Mouse (Mus musculus): ENCODE measurements around the gene Qdpr. TPM values are rescaled to one million over a fixed set of nuclear protein-coding genes. Genes with fewer than 3 reads are reported as not detected.

The Qdpr gene
- total and polyA plus RNA-seq, 3 experiments: 34.8 to 82.6 (median 79.0) TPM

GRCm38 (mm10) chr5:45481125-45481524, 31.1 kb upstream of the Qdpr start:
- in situ Hi-C loops (cut with MboI; ENCODE audit: low pct_ligation_motif_present, low pct_unique_long_range_greater_than_20kb, low sequenced_read_pairs) (no loop called here), dilution Hi-C loops (cut with MboI; ENCODE audit: extremely low pct_ligation_motif_present, extremely low pct_unique_long_range_greater_than_20kb, low sequenced_read_pairs) (no loop called here)
- TF ChIP-seq ZNF384 (IDR thresholded peaks at IDR 0.05; ENCODE audit: low read depth, low read length): no peak
- no peak for TF ChIP-seq TCF12 (IDR thresholded peaks at IDR 0.05; ENCODE audit: low read depth, low read length)
- no peak for TF ChIP-seq NRF1 (IDR thresholded peaks at IDR 0.05; ENCODE audit: low read depth, low read length)
- no peak for TF ChIP-seq UBTF (IDR thresholded peaks at IDR 0.05; ENCODE audit: low read depth, low read length)
- TF ChIP-seq JUND (conservative IDR thresholded peaks at IDR 0.05; ENCODE audit: low read depth, low read length): no peak
- TF ChIP-seq USF1 (IDR thresholded peaks at IDR 0.05; ENCODE audit: low read depth, low read length): no peak
- TF ChIP-seq PAX5 (IDR thresholded peaks at IDR 0.05; ENCODE audit: low read length): no peak
- no peak for TF ChIP-seq E2F4 (IDR thresholded peaks at IDR 0.05; ENCODE audit: insufficient replicate concordance, low read depth, low read length)
- no peak for TF ChIP-seq POLR2AphosphoS2 (IDR thresholded peaks at IDR 0.05; ENCODE audit: low read depth, low read length)
- no peak for TF ChIP-seq ZC3H11A (IDR thresholded peaks at IDR 0.05; ENCODE audit: low read depth, low read length)
- TF ChIP-seq MYC (IDR thresholded peaks at IDR 0.05; ENCODE audit: low read depth, low read length): no peak
- no peak for TF ChIP-seq JUN (IDR thresholded peaks at IDR 0.05; ENCODE audit: insufficient read depth, low read depth, low read length)
- TF ChIP-seq IRF4 (IDR thresholded peaks at IDR 0.05; ENCODE audit: low read depth, low read length): no peak

GRCm38 (mm10) chr5:45480066-45480465, 30.0 kb upstream of the Qdpr start:
- no peak for DNase-seq (ENCODE audit: extremely low read depth)
- Histone ChIP-seq H3K9ac (ENCODE audit: insufficient read depth, low read depth) (no peak overlapping the region), H3K9me3 (replicated peaks; ENCODE audit: low read length) (no peaks in the 10 kb centered on the region), H3K27me3 (replicated peaks) (no peaks in the 10 kb centered on the region), H3K4me1 (ENCODE audit: control insufficient read depth in 1 of 2, insufficient read depth in 2 of 2) (peaks cover 4 to 8% of the 10 kb centered on the region in 2 experiments; a peak in 3 of 4 replicates), H3K36me3 (replicated peaks in 1 of 2; ENCODE audit: control insufficient read depth in 1 of 2, insufficient read depth in 1 of 2, low read length in 1 of 2) (no peaks in the 10 kb centered on the region), H3K79me2 (replicated peaks; ENCODE audit: control insufficient read depth, extremely low read depth, insufficient read depth, poor library complexity, severe bottlenecking) (no peaks in the 10 kb centered on the region), H3K4me2 (ENCODE audit: insufficient read depth, low read depth, poor library complexity, severe bottlenecking) (no peak overlapping the region), H3K27ac (ENCODE audit: insufficient read depth, low read depth) (no peak overlapping the region), H3K4me3 (replicated peaks in 1 of 3; ENCODE audit: low read depth in 2 of 3, low read length in 2 of 3, poor library complexity in 1 of 3) (no peak overlapping the region)
- in situ Hi-C loops (cut with MboI; ENCODE audit: low pct_ligation_motif_present, low pct_unique_long_range_greater_than_20kb, low sequenced_read_pairs) (no loop called here), dilution Hi-C loops (cut with MboI; ENCODE audit: extremely low pct_ligation_motif_present, extremely low pct_unique_long_range_greater_than_20kb, low sequenced_read_pairs) (no loop called here)
- no peak for TF ChIP-seq PAX5 (IDR thresholded peaks at IDR 0.05; ENCODE audit: low read length)
- TF ChIP-seq MAFK (IDR thresholded peaks at IDR 0.05; ENCODE audit: insufficient replicate concordance, low read length): no peak
- TF ChIP-seq TBP (conservative IDR thresholded peaks at IDR 0.05; ENCODE audit: low read depth, low read length): no peak
- no peak for TF ChIP-seq RCOR1 (conservative IDR thresholded peaks at IDR 0.05; ENCODE audit: low read depth, low read length)
- no peak for TF ChIP-seq CTCF (conservative IDR thresholded peaks at IDR 0.05 in 1 of 2, IDR thresholded peaks at IDR 0.05 in 1 of 2; ENCODE audit: low read depth in 2 of 2, low read length in 2 of 2)
- TF ChIP-seq RAD21 (IDR thresholded peaks at IDR 0.05; ENCODE audit: low read depth, low read length): no peak
- TF ChIP-seq POLR2A (IDR thresholded peaks at IDR 0.05; ENCODE audit: low read depth, low read length): no peak
- TF ChIP-seq MYC (IDR thresholded peaks at IDR 0.05; ENCODE audit: low read depth, low read length): no peak
- TF ChIP-seq USF2 (conservative IDR thresholded peaks at IDR 0.05; ENCODE audit: low read depth, low read length): no peak
- no peak for TF ChIP-seq NRF1 (IDR thresholded peaks at IDR 0.05; ENCODE audit: low read depth, low read length)
- TF ChIP-seq JUND (conservative IDR thresholded peaks at IDR 0.05; ENCODE audit: low read depth, low read length): no peak
- TF ChIP-seq ETS1 (conservative IDR thresholded peaks at IDR 0.05; ENCODE audit: low read depth, low read length): no peak
- TF ChIP-seq ZMIZ1 (IDR thresholded peaks at IDR 0.05; ENCODE audit: low read depth, low read length): no peak

More at GRCm38 (mm10) chr5:45481125-45481524, 31.1 kb upstream of the Qdpr start:
- H3K4me3 ChIP-seq (replicated peaks in 1 of 3; ENCODE audit: low read depth in 2 of 3, low read length in 2 of 3, poor library complexity in 1 of 3): no peak overlapping the region
- no peak overlapping the region for H3K27ac ChIP-seq (ENCODE audit: insufficient read depth, low read depth)
- H3K27me3 ChIP-seq (replicated peaks): no peaks in the 10 kb centered on the region
- no peak overlapping the region for H3K9ac ChIP-seq (ENCODE audit: insufficient read depth, low read depth)
- no peaks in the 10 kb centered on the region for H3K9me3 ChIP-seq (replicated peaks; ENCODE audit: low read length)
- H3K4me2 ChIP-seq (ENCODE audit: insufficient read depth, low read depth, poor library complexity, severe bottlenecking): no peak overlapping the region
- H3K4me1 ChIP-seq (ENCODE audit: control insufficient read depth in 1 of 2, insufficient read depth in 2 of 2): 0 out of 4 replicates have a peak, but pooled peaks cover 0 to 2% of the 10 kb centered on the region in 2 experiments
- H3K36me3 ChIP-seq (replicated peaks in 1 of 2; ENCODE audit: control insufficient read depth in 1 of 2, insufficient read depth in 1 of 2, low read length in 1 of 2): no peaks in the 10 kb centered on the region
- no peak for DNase-seq (ENCODE audit: extremely low read depth)
- H3K79me2 ChIP-seq (replicated peaks; ENCODE audit: control insufficient read depth, extremely low read depth, insufficient read depth, poor library complexity, severe bottlenecking): no peaks in the 10 kb centered on the region
